In the genomic region with DNA sequence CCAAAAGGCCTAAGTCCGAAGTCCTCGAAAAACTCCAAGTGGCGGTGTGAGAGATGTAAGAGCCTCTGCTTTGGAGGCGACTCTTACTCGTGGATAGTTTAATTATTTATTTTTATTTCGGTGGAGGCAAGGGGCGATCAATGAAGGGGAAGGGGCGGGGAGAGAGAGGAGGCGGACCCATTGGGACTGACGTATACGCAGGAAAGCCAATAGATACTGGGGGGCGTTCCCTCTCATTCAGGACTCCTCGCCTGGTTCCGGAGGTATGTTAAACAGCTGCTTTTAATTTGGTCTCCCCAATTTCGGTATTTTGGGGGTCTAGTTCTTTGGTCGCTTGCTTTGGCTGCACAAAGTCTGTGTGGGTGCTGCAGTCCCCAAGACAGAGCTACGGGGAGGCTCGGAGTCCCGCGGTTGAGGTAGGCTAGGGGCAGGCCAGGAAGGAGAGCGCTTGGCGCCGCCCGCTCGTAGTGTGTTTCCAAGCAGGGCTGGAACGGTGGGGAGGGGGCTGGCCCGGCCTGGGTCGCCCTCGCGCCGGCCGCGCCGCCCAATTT, we compare ENCODE assay signal across 8 mouse cellular contexts. TPM values are rescaled to one million over a fixed set of nuclear protein-coding genes. Genes with fewer than 3 reads are reported as not detected.
DNase-seq lines count a peak whose midpoint lies in the region; ATAC-seq lines count a peak whose summit lies in the region.

Gene Sin3a, plus strand, starts transcription at position 240 of the 551 bp plus-strand sequence.

- no peaks in the 10 kb centered on the region for H3K27me3 ChIP-seq in embryonic facial prominence, embryonic 10.5 days (replicated peaks; ENCODE audit: low read depth, poor library complexity, severe bottlenecking)
- H3K27me3 ChIP-seq in midbrain, embryonic 11.5 days (ENCODE audit: control insufficient read depth, insufficient read depth, low read length): no peaks in the 10 kb centered on the region

- ATAC-seq in cerebellum, adult (ENCODE audit: insufficient number of reproducible peaks, low FRiP score, low TSS enrichment): no peak
- ATAC-seq in midbrain, embryonic 11.5 days (ENCODE audit: low FRiP score): no peak

- intact Hi-C loops in left cerebral cortex, postnatal 4 days (cut with DNase I): no loop called here

- H3K9ac ChIP-seq in midbrain, embryonic 11.5 days (ENCODE audit: low read length): peak within 1 kb of the TSS; percentile 79

- H3K4me2 ChIP-seq in midbrain, embryonic 11.5 days: peak within 1 kb of the TSS; percentile 78

- no peaks in the 10 kb centered on the region for H3K9me3 ChIP-seq in embryonic facial prominence, embryonic 10.5 days
- no peaks in the 10 kb centered on the region for H3K9me3 ChIP-seq in midbrain, embryonic 11.5 days (ENCODE audit: control insufficient read depth, low read length)

- peak; percentile 62 for DNase-seq in cerebellum, adult 11 months
- DNase-seq in embryonic facial prominence, embryonic 10.5 days (ENCODE audit: low spot score): peak; percentile 85
- DNase-seq in heart, adult 11 months: peak; percentile 99
- DNase-seq in kidney, adult 11 months: peak; percentile 89
- DNase-seq in left cerebral cortex, postnatal 4 days: peak; percentile 68
- peak; percentile 98 for DNase-seq in midbrain, embryonic 11.5 days (ENCODE audit: low spot score, missing footprints)
- peak; percentile 56 for DNase-seq in skeletal muscle tissue, adult 2 months (ENCODE audit: low read depth, low spot score)

- peak within 1 kb of the TSS; percentile 95 for H3K4me3 ChIP-seq in embryonic facial prominence, embryonic 10.5 days
- H3K4me3 ChIP-seq in midbrain, embryonic 11.5 days (ENCODE audit: low read depth, low read length): peak within 1 kb of the TSS; percentile 91

- peaks cover 26% of the 10 kb centered on the region for H3K4me1 ChIP-seq in embryonic facial prominence, embryonic 10.5 days
- peaks cover 10% of the 10 kb centered on the region for H3K4me1 ChIP-seq in midbrain, embryonic 11.5 days (ENCODE audit: control insufficient read depth, insufficient read depth, low read length)

- H3K27ac ChIP-seq in embryonic facial prominence, embryonic 10.5 days (replicated peaks): peak within 1 kb of the TSS; percentile 93
- peak within 1 kb of the TSS; percentile 98 for H3K27ac ChIP-seq in midbrain, embryonic 11.5 days (ENCODE audit: low read depth, low read length)

- WGBS in embryonic facial prominence, embryonic 10.5 days: under 1% methylated on average over 34 of the region's 34 CpGs
- under 1% methylated on average over 34 of the region's 34 CpGs for WGBS in midbrain, embryonic 11.5 days

- 0 out of 2 replicates have a peak, but pooled peaks cover 2% of the 10 kb centered on the region for H3K36me3 ChIP-seq in embryonic facial prominence, embryonic 10.5 days (replicated peaks)
- H3K36me3 ChIP-seq in midbrain, embryonic 11.5 days (ENCODE audit: control insufficient read depth, insufficient read depth, low read length): no peaks in the 10 kb centered on the region

RNA-seq across cellular contexts. Expression of gene Sin3a, which starts in this region (rescaled TPM):
- polyA plus RNA-seq in embryonic facial prominence, embryonic 10.5 days (2016; fragmentation: Nextera tagmentation; extraction: Ambion mirVana): 62.7 and 62.9 TPM in 2 replicates
- 10 to 100 TPM; 42.4 to 45.8 TPM for total RNA-seq in left cerebral cortex, postnatal 4 days (2021)
- 54.6 and 56.1 TPM in 2 replicates for polyA plus RNA-seq in midbrain, embryonic 11.5 days (2014; fragmentation: Nextera tagmentation; extraction: Ambion mirVana)
